Mouse (Mus musculus) heart, adult 18-20 months (tissue): ENCODE data around the gene Nit2. TPM values are rescaled to one million over a fixed set of nuclear protein-coding genes. Genes with fewer than 3 reads are reported as not detected.

ENCODE experiments used
- DNase-seq, 2 experiments: peaks; one replicate each; pipeline ENCODE4 v3.0.0; 2021 to 2022; ENCODE audit warnings: mixed read lengths in 1 of 2
- total RNA-seq, 2 experiments: library from RNA; stranded (reverse); gene quantifications; 2 replicates each; pipeline ENCODE4 v1.2.3; 2021

Nit2 gene
- total RNA-seq, 2 experiments from 2014 or later, result 29.3 to 32.5 TPM

DNA sequence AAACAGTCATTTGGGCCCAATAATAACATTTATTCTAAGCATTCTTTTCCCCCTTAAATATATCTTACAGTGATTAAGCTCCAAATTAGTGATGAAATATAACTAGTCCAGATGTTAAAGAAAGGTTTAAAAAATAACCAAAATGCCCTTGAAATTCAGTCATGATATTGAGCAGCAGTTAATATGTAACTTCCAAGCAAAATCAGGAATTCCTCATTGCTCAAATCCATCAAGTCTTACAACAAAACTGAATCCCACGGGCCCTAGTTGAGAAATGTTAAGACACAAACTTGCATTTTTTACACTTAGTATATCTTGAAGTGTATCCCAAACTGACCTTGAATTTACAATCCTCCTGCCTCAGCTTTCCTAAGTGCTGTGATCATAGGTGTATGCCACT, 3.4 kb downstream of the Nit2 start:
- DNase-seq, result no peak

- no peak for DNase-seq
These were observed 4.3 kb downstream of the Nit2 start for GRCm38 (mm10) chr16:57162841-57163240.

DNA sequence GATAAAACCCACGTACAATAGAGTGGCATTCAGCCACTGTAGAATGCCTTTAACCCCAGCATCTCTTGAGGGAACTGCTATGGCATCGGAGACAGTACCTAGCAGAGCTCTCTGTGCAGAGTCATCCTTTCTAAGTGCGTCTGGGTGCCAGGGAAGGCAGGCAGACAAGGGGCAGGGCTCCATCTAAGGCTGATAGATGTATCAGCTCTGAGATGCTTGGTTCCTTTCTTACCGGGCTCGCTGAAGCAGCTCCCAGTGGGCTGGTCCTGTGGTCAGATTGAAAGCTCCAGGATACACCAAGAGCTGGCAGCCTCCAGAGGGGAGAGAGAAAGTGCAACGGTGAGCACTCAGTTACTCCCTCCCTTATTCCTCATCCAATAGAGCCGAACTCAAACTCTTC, 7.3 kb downstream of the Nit2 start:
- DNase-seq, result no peak

- DNase-seq, result no peak
These were observed 9.4 kb downstream of the Nit2 start for GRCm38 (mm10) chr16:57157728-57158127.

GRCm38 (mm10) chr16:57157076-57157475, 10.1 kb downstream of the Nit2 start:
- no peak for DNase-seq

- no peak for DNase-seq
These were observed 11.2 kb downstream of the Nit2 start for GRCm38 (mm10) chr16:57155899-57156298.

- no peak for DNase-seq
These were observed 15.7 kb downstream of the Nit2 start for GRCm38 (mm10) chr16:57151437-57151836.

DNA sequence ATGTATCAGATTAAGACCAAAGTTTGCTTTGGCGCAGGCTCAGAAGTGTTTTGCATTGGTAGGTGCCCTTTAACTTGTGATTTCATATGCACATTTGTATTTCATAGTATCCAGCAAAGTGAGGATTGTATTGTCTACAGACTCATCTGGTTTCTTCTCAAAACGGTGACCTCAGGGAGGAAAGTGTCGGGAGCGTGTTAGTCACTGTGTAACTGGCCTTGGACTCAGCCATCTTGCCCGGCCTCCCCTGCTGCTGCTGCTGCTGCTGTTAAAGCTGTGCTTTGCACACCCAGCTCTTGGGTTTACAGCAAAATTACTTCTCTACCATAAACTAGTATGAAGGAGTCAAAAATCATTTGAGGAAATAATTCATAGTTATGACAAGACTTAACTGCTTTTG, 22.4 kb downstream of the Nit2 start:
- no peak for DNase-seq

DNA sequence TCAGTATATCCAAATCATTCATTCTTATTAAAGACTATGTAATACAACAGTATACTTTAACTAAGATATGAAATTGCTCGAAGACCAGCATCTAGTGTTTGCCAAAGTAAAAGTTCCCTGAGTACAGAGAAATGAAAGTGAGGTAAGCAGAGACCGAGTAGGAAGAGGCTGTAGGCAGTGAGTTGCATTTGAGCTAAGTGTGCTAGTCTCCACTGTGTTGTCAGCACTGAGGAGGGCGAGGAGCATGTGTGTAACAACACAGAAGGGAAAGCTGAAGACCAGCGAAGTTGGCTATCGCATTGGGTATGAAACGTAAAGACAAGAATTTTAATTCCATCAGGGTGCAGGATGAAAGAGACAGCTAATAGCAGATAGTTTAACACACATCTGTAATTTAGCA, 33.5 kb downstream of the Nit2 start:
- no peak for DNase-seq

GRCm38 (mm10) chr16:57132326-57132725, 34.8 kb downstream of the Nit2 start:
- DNase-seq, result no peak

- no peak for DNase-seq
These were observed 35.6 kb downstream of the Nit2 start for GRCm38 (mm10) chr16:57131544-57131943.

DNA sequence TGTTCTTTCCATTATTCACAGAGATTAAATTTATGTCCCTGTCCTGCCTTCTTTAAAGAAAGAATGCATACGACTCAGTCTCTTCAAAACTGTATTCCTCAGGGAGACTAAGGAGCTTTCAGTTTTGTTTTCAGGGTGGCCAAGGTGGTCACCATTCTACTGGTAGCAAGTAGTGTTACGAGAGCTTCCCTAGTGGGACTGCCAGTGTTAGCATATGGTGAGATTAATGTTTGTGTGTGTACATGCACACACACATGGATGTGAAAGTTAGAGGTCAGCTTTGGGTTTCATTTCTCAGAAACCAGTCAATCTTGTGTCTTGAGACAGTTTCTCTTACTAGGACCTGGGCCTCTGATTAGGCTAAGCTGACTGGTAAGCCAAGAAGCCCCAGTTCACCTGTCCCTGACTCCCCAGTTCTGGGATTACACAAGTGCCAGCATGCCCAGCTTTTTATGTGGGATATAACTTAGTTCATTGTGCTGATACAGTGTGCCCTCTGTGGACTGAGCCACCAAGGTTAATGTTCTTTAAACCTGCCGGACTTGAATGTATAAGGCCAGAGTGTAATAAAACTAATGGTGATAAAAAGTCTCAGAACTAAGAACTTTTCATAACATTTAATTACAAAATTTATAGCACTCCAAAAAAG, 36.3 kb downstream of the Nit2 start:
- DNase-seq, result no peak

DNA sequence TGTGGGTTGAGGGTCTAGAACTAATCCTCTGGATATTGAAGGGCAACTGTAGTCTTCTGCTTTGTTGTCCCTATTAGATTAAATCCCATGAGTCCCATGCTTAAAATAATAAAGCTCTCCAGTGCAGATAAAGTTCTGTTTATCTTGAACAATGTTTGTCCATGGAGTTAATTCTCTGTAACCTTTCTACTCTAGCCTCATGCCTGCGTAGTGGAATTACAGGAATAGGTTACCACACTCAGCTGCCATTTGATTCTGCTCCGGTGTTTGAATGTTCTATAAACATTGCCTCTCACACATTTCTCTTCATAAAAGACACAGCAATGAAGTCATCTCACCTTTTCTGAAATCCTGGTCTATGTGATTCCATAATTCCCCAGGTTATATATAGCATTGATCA, 39.3 kb downstream of the Nit2 start:
- DNase-seq, result no peak

- DNase-seq, result no peak
These were observed 40.9 kb downstream of the Nit2 start for GRCm38 (mm10) chr16:57126268-57126667.

- DNase-seq, result no peak
These were observed 44.3 kb downstream of the Nit2 start for GRCm38 (mm10) chr16:57122682-57123445.

GRCm38 (mm10) chr16:57121816-57122415, 45.2 kb downstream of the Nit2 start:
- DNase-seq, result peak in 1 of 2 experiments; percentile 28

- DNase-seq, result peak; percentile 96
These were observed 46.0 kb downstream of the Nit2 start, which contains the start of gene Tomm70a for GRCm38 (mm10) chr16:57120913-57121815. TSS of gene Tomm70a (plus strand) at chr16:57121703.

DNA sequence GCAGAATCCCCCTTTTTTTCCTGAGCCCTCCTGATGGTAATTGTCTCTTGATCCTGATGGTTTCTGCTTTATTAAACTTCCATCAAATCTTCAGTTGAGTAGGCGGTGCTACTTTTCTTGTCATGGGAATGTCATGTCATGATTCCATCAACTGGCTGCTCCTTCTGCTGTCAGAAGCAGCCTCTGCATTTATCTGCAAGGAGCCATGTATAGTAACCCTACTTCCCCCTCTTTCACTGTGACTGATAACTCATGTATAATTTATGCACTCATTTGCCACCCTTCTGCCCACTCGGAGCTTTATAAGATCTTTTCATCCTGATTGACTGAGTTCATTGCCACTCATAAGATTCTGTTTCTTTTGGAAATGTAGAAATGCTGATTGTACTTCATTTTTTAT, 49.6 kb downstream of the Nit2 start:
- DNase-seq, result no peak

GRCm38 (mm10) chr16:57116066-57116465, 51.1 kb downstream of the Nit2 start:
- no peak for DNase-seq
